Mouse (Mus musculus) C2C12 (cell line): ENCODE data around the gene Gm49318.

Experiments used
- CEBPB ChIP-seq: IDR thresholded peaks from one replicate; pipeline ENCODE4 v1.6.1; 2011; ENCODE audit warnings: low read depth, mild to moderate bottlenecking, control low read depth, moderate library complexity
- CTCF ChIP-seq: IDR thresholded peaks from one replicate; pipeline ENCODE4 v1.5.1; 2011; ENCODE audit not compliant: control insufficient read depth, insufficient read depth, insufficient read length
- MAX ChIP-seq: IDR thresholded peaks from one replicate; pipeline ENCODE4 v1.6.1; 2011; ENCODE audit warnings: mild to moderate bottlenecking, control low read depth
- MYOD1 ChIP-seq: IDR thresholded peaks from one replicate; pipeline ENCODE4 v1.6.1; 2011; ENCODE audit warnings: low read depth; ENCODE audit not compliant: control insufficient read depth, insufficient read length
- MYOG ChIP-seq: IDR thresholded peaks from one replicate; pipeline ENCODE4 v1.6.1; 2011; ENCODE audit not compliant: control insufficient read depth, insufficient read length; ENCODE audit errors: extremely low read depth
- USF1 ChIP-seq: IDR thresholded peaks from one replicate; pipeline ENCODE4 v1.6.1; 2011; ENCODE audit warnings: low read depth, mild to moderate bottlenecking, control low read depth, moderate library complexity

DNA sequence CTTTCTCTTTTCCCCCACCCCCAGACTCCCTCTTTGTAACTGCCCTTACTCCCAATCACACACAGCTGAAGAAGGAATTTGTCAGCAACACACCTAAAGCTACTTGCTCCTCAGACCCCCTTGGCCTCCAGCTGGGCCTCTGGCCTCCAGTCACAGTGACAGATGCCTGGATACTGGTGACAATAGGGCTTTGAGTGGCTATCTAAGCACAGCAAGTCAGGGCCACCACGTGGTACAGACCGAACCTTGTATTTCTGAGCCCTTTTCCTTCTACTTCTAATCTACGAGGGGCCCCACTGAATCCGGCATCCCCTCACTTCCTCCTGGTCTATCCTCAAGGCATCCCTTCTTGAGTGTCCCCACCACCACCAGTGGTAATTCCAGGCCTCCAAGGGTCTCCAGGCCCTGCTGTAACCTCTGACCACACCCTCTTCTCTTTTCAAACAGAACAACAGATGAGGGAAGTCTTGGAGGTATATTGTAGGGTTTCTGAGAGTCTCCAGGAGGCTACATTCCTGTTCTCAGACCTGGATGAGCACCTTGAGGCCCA is 21.3 kb downstream of the Gm49318 start:
- TF ChIP-seq CTCF (no peak), CEBPB (no peak), MYOG (no peak), USF1 (no peak), MAX (no peak), MYOD1 (no peak)
